Mouse (Mus musculus): ENCODE results near the gene Osbpl11.
"Not testable (repeated sequence)": the region's sequence is repeated elsewhere in the genome, so short reads cannot be mapped to it uniquely, and the experiment has no call there.

GRCm38 (mm10) chr16:33179222-33179621 is 5.6 kb upstream of the Osbpl11 start:
- TF ChIP-seq CTCF (IDR thresholded peaks at IDR 0.05; ENCODE audit: extremely low read depth, insufficient read depth, insufficient read length, insufficient replicate concordance); POLR2A (IDR thresholded peaks at IDR 0.05; ENCODE audit: low read depth, low read length): not testable (repeated sequence)

All from spleen, adult 2 months (tissue).